Mouse (Mus musculus): ENCODE measurements at regions not wholly inside any gene's neighbourhood (a gene's known extent, or its start where the extent isn't known, plus 50 kb on each side); places are given as distances from the start of the nearest gene placed in this dataset.

- peak; percentile 5 for DNase-seq (ENCODE audit: low read depth, low spot score)
These were observed 1235.8 kb downstream of the Pcdh19 start for GRCm38 (mm10) chrX:132452986-132453385.
